Mouse (Mus musculus) forebrain, embryonic 11.5 days (tissue): ENCODE measurements around the gene Csrp3. TPM values are rescaled to one million over a fixed set of nuclear protein-coding genes. Genes with fewer than 3 reads are reported as not detected.
A peak's percentile ranks its signal among the peaks of the same experiment; 100 is the strongest.

ENCODE experiments used
- ATAC-seq: fragments of 200-750 bp; cut with Nextera tagmentation; replicated peaks from 2 replicates; pipeline ENCODE4 v1.8.0; 2017; ENCODE audit warnings: moderate TSS enrichment; ENCODE audit not compliant: low FRiP score
- DNase-seq: peaks from one replicate; pipeline ENCODE4 v3.0.0-alpha.2; 2017; ENCODE audit warnings: low spot score
- H3K27ac ChIP-seq: fragments of 300-500 bp; sonication (generic); 2 replicates; pipeline ENCODE4 v1.5.1; 2014; ENCODE audit warnings: low read depth, low read length
- H3K27me3 ChIP-seq: fragments of 300-500 bp; sonication (generic); 2 replicates; pipeline ENCODE4 v1.6.1; 2014; ENCODE audit warnings: mild to moderate bottlenecking, low read length, mixed read lengths; ENCODE audit not compliant: control insufficient read depth, insufficient read depth
- H3K36me3 ChIP-seq: fragments of 300-500 bp; sonication (generic); 2 replicates; pipeline ENCODE4 v1.6.1; 2014; ENCODE audit warnings: mild to moderate bottlenecking, low read length, moderate library complexity, mixed read lengths; ENCODE audit not compliant: control insufficient read depth, insufficient read depth
- H3K4me1 ChIP-seq: fragments of 300-500 bp; sonication (generic); replicated peaks from 2 replicates; pipeline ENCODE4 v1.6.1; 2014; ENCODE audit warnings: low read length, mixed read lengths; ENCODE audit not compliant: control insufficient read depth, insufficient read depth
- H3K4me2 ChIP-seq: fragments of 300-500 bp; sonication (generic); 2 replicates; pipeline ENCODE4 v1.6.1; 2014; ENCODE audit warnings: low read depth, mild to moderate bottlenecking, low read length, moderate library complexity, mixed read lengths; ENCODE audit not compliant: severe bottlenecking
- H3K4me3 ChIP-seq: fragments of 300-500 bp; sonication (generic); 2 replicates; pipeline ENCODE4 v1.5.1; 2014; ENCODE audit warnings: low read depth, low read length
- H3K9ac ChIP-seq: fragments of 300-500 bp; sonication (generic); 2 replicates; pipeline ENCODE4 v1.6.1; 2014; ENCODE audit warnings: low read length
- H3K9me3 ChIP-seq: fragments of 300-500 bp; sonication (generic); 2 replicates; pipeline ENCODE4 v1.6.1; 2016; ENCODE audit warnings: low read length, mixed read lengths; ENCODE audit not compliant: control insufficient read depth
- WGBS: fragments of 180-500 bp; shearing (Covaris S2); extraction: QIAGEN DNeasy Blood & Tissue Kit; methylation state at CpG from one replicate; pipeline ENCODE4 v1.1.7; 2014; 5-methylcytosine and 5-hydroxymethylcytosine counted together
- polyA plus RNA-seq: library from polyadenylated mRNA; unstranded; fragments of >200 nt; fragmentation: Nextera tagmentation; extraction: Ambion mirVana; gene quantifications from 2 replicates; pipeline ENCODE4 v1.2.1, GENCODE M21; 2014

The Csrp3 gene
- not detected in 2 replicates for polyA plus RNA-seq

GRCm38 (mm10) chr7:48847820-48848650 lies at the start of gene Csrp3:
Csrp3 (minus strand) TSS chr7:48848033.
- Histone ChIP-seq H3K4me3 (no peak within 1 kb of the TSS), H3K9me3 (no peaks in the 10 kb centered on the region), H3K36me3 (no peaks in the 10 kb centered on the region), H3K4me2 (no peak within 1 kb of the TSS), H3K9ac (no peak within 1 kb of the TSS), H3K27me3 (no peaks in the 10 kb centered on the region), H3K27ac (no peak within 1 kb of the TSS), H3K4me1 (0 out of 2 replicates have a peak, but pooled peaks cover 3% of the 10 kb centered on the region)
- ATAC-seq (no peak), DNase-seq (no peak)
- 58% methylated on average over 11 of the region's 11 CpGs for WGBS

- H3K9me3 ChIP-seq: no peaks in the 10 kb centered on the region
- no peak overlapping the region for H3K4me2 ChIP-seq
- 89% methylated on average over 4 of the region's 4 CpGs for WGBS
- DNase-seq (no peak), ATAC-seq (no peak)
- no peaks in the 10 kb centered on the region for H3K36me3 ChIP-seq
- H3K4me1 ChIP-seq: peaks cover 18% of the 10 kb centered on the region
- H3K27ac ChIP-seq: no peak overlapping the region
- peaks cover 12% of the 10 kb centered on the region; the same call in 1 of the 2 replicates for H3K27me3 ChIP-seq
- H3K9ac ChIP-seq: no peak overlapping the region
- no peak overlapping the region for H3K4me3 ChIP-seq
Measured at GRCm38 (mm10) chr7:48896051-48896450, 48.2 kb upstream of the Csrp3 start.

GRCm38 (mm10) chr7:48895475-48895874 lies 47.6 kb upstream of the Csrp3 start:
- Histone ChIP-seq H3K9me3 (no peaks in the 10 kb centered on the region), H3K27ac (no peak overlapping the region), H3K9ac (no peak overlapping the region), H3K36me3 (no peaks in the 10 kb centered on the region), H3K4me3 (no peak overlapping the region), H3K4me1 (peaks cover 22% of the 10 kb centered on the region), H3K27me3 (peaks cover 12% of the 10 kb centered on the region; the same call in 1 of the 2 replicates), H3K4me2 (no peak overlapping the region)
- no peak for ATAC-seq
- DNase-seq: no peak
- WGBS: 93% methylated on average over 4 of the region's 4 CpGs

GRCm38 (mm10) chr7:48894763-48895162 lies 46.9 kb upstream of the Csrp3 start:
- no peaks in the 10 kb centered on the region for H3K36me3 ChIP-seq
- peaks cover 10% of the 10 kb centered on the region; the same call in 1 of the 2 replicates for H3K27me3 ChIP-seq
- no peak overlapping the region for H3K9ac ChIP-seq
- WGBS: 76% methylated on average over 6 of the region's 6 CpGs
- ATAC-seq (no peak), DNase-seq (no peak)
- H3K4me1 ChIP-seq: peaks cover 24% of the 10 kb centered on the region
- no peak overlapping the region for H3K27ac ChIP-seq
- H3K9me3 ChIP-seq: no peaks in the 10 kb centered on the region
- H3K4me2 ChIP-seq: no peak overlapping the region
- H3K4me3 ChIP-seq: no peak overlapping the region

- H3K4me1 ChIP-seq: peaks cover 24% of the 10 kb centered on the region
- H3K36me3 ChIP-seq: no peaks in the 10 kb centered on the region
- ATAC-seq (no peak), DNase-seq (peak; percentile 84)
- 3% methylated on average over 6 of the region's 6 CpGs for WGBS
- no peak overlapping the region for H3K27ac ChIP-seq
- H3K9me3 ChIP-seq: no peaks in the 10 kb centered on the region
- H3K9ac ChIP-seq: no peak overlapping the region
- H3K4me2 ChIP-seq: no peak overlapping the region
- peaks cover 8% of the 10 kb centered on the region; the same call in 1 of the 2 replicates for H3K27me3 ChIP-seq
- no peak overlapping the region for H3K4me3 ChIP-seq
Measured at GRCm38 (mm10) chr7:48894152-48894551, 46.3 kb upstream of the Csrp3 start.

GRCm38 (mm10) chr7:48893093-48893492 lies 45.3 kb upstream of the Csrp3 start:
- ATAC-seq (no peak), DNase-seq (no peak)
- Histone ChIP-seq H3K9ac (no peak overlapping the region), H3K27me3 (peaks cover 4% of the 10 kb centered on the region; the same call in 1 of the 2 replicates), H3K4me1 (peaks cover 23% of the 10 kb centered on the region), H3K4me3 (no peak overlapping the region), H3K9me3 (no peaks in the 10 kb centered on the region), H3K27ac (no peak overlapping the region), H3K36me3 (no peaks in the 10 kb centered on the region), H3K4me2 (no peak overlapping the region)
- 82% methylated on average over 7 of the region's 7 CpGs for WGBS

GRCm38 (mm10) chr7:48891029-48891428 lies 43.2 kb upstream of the Csrp3 start:
- ATAC-seq (peak; percentile 63), DNase-seq (no peak)
- no peak overlapping the region for H3K4me2 ChIP-seq
- peaks cover 4% of the 10 kb centered on the region; the same call in 1 of the 2 replicates for H3K27me3 ChIP-seq
- H3K9me3 ChIP-seq: no peaks in the 10 kb centered on the region
- no peaks in the 10 kb centered on the region for H3K36me3 ChIP-seq
- 0 out of 2 replicates have a peak overlapping the region, but pooled peaks have one; percentile 31 for H3K27ac ChIP-seq
- H3K9ac ChIP-seq: peak overlapping the region; percentile 20; the same call in 1 of the 2 replicates
- 38% methylated on average over 5 of the region's 5 CpGs for WGBS
- no peak overlapping the region for H3K4me3 ChIP-seq
- H3K4me1 ChIP-seq: peaks cover 13% of the 10 kb centered on the region; the same call in 1 of the 2 replicates

GRCm38 (mm10) chr7:48888751-48889150 lies 40.9 kb upstream of the Csrp3 start:
- H3K9ac ChIP-seq: no peak overlapping the region
- H3K9me3 ChIP-seq: no peaks in the 10 kb centered on the region
- 78% methylated on average over 2 of the region's 2 CpGs for WGBS
- H3K4me2 ChIP-seq: no peak overlapping the region
- no peaks in the 10 kb centered on the region for H3K36me3 ChIP-seq
- ATAC-seq: no peak
- H3K27me3 ChIP-seq: peaks cover 10% of the 10 kb centered on the region
- H3K4me1 ChIP-seq: peaks cover 13% of the 10 kb centered on the region; the same call in 1 of the 2 replicates
- no peak overlapping the region for H3K4me3 ChIP-seq
- no peak overlapping the region for H3K27ac ChIP-seq
- DNase-seq: no peak
